Mouse (Mus musculus) left cerebral cortex, postnatal 4 days (tissue): ENCODE data around the gene 9130230L23Rik. TPM values are rescaled to one million over a fixed set of nuclear protein-coding genes. Genes with fewer than 3 reads are reported as not detected.

ENCODE experiments used
- microRNA-seq: library from miRNA; unstranded; fragments of <30 nt; microRNA quantifications from one replicate; pipeline ENCODE4 v1.2.0, GENCODE M21; 2022
- total RNA-seq, 2 experiments: library from RNA; stranded (reverse); gene quantifications; 2 replicates each; pipeline ENCODE4 v1.2.3; 2021

The 9130230L23Rik gene
- total RNA-seq, 2 experiments from 2014 or later, result not detected

Small RNA genes lying within 50 kb of the gene (microRNA-seq; reads per million reads assigned to microRNA genes)
- gene Gm25952, result not detected

Other genes starting within 250 kb of the 9130230L23Rik start
- 10 to 100 TPM; 30.8 to 31.7 TPM for gene N4bp2, start 240.8 kb downstream of the 9130230L23Rik start, total RNA-seq
- gene Rhoh, start 143.1 kb downstream of the 9130230L23Rik start, total RNA-seq, result under 1 TPM; 0.30 to 0.42 TPM
- not detected for gene Chrna9, start 69.4 kb downstream of the 9130230L23Rik start, total RNA-seq
- gene Rbm47, start 168.8 kb upstream of the 9130230L23Rik start, total RNA-seq, result under 1 TPM; 0.83 to 0.96 TPM